Mouse (Mus musculus) kidney, adult 2 months (tissue): ENCODE measurements around the gene Smdt1. TPM values are rescaled to one million over a fixed set of nuclear protein-coding genes. Genes with fewer than 3 reads are reported as not detected.

ENCODE experiments used
- DNase-seq: peaks from one replicate; pipeline ENCODE4 v3.0.0; 2021
- H3K27ac ChIP-seq: fragments of 200-500 bp; 2 replicates; pipeline ENCODE4 v1.5.1; 2012; ENCODE audit warnings: low read depth, low read length, control low read depth, inconsistent platforms; ENCODE audit not compliant: insufficient read depth
- H3K27me3 ChIP-seq: fragments of 200-500 bp; replicated peaks from 2 replicates; pipeline ENCODE4 v1.6.1; 2012; ENCODE audit warnings: mild to moderate bottlenecking, moderate library complexity, low read length, inconsistent platforms; ENCODE audit not compliant: control insufficient read depth, insufficient read depth
- H3K36me3 ChIP-seq: fragments of 200-500 bp; 2 replicates; pipeline ENCODE4 v1.6.1; 2012; ENCODE audit warnings: mild to moderate bottlenecking, moderate library complexity, low read length, inconsistent platforms; ENCODE audit not compliant: control insufficient read depth, insufficient read depth
- H3K4me1 ChIP-seq: fragments of 200-500 bp; 2 replicates; pipeline ENCODE4 v1.6.1; 2011; ENCODE audit warnings: low read length; ENCODE audit not compliant: control insufficient read depth, insufficient read depth
- H3K4me3 ChIP-seq: fragments of 200-500 bp; 2 replicates; pipeline ENCODE4 v1.5.1; 2011; ENCODE audit warnings: mild to moderate bottlenecking, low read depth, low read length, control low read depth; ENCODE audit not compliant: insufficient read depth
- CTCF ChIP-seq: fragments of 200-500 bp; conservative IDR thresholded peaks from 2 replicates; pipeline ENCODE4 v1.5.1; 2011; ENCODE audit warnings: low read depth, mild to moderate bottlenecking, control low read depth, low read length, moderate library complexity, mixed read lengths; ENCODE audit not compliant: insufficient read depth, insufficient read length
- POLR2A ChIP-seq: fragments of 200-500 bp; IDR thresholded peaks from one replicate; pipeline ENCODE4 v1.6.1; 2011; ENCODE audit warnings: low read depth, low read length, control low read depth
- WGBS: fragments of 180-500 bp; shearing (Covaris S2); methylation state at CpG from one replicate; pipeline ENCODE4 v1.1.7; 2018; 5-methylcytosine and 5-hydroxymethylcytosine counted together
- polyA plus RNA-seq: library from polyadenylated mRNA; depleted of rRNA; stranded (reverse); fragments of >200 nt; gene quantifications from 2 replicates; pipeline ENCODE4 v1.2.3, GENCODE M21; 2012

Gene Smdt1
- polyA plus RNA-seq, 1 experiment, result 376 TPM

- no peak for DNase-seq
These were observed 30.3 kb upstream of the Smdt1 start for GRCm38 (mm10) chr15:82308416-82308815.

GRCm38 (mm10) chr15:82317839-82318238 is 20.9 kb upstream of the Smdt1 start:
- Histone ChIP-seq H3K4me3 (no peak overlapping the region), H3K36me3 (no peaks in the 10 kb centered on the region), H3K27me3 (no peaks in the 10 kb centered on the region), H3K27ac (no peak overlapping the region), H3K4me1 (no peaks in the 10 kb centered on the region)
- no peak for TF ChIP-seq CTCF
- no peak for TF ChIP-seq POLR2A
- WGBS, result 76% methylated on average over 6 of the region's 6 CpGs
- no peak for DNase-seq

More at GRCm38 (mm10) chr15:82308416-82308815, 30.3 kb upstream of the Smdt1 start:
- no peak overlapping the region for H3K4me3 ChIP-seq
- 64% methylated on average over 3 of the region's 3 CpGs for whole genome bisulfite sequencing
- no peaks in the 10 kb centered on the region for H3K27me3 ChIP-seq
- TF ChIP-seq POLR2A (no peak), CTCF (no peak)
- no peaks in the 10 kb centered on the region for H3K36me3 ChIP-seq
- no peak overlapping the region for H3K27ac ChIP-seq
- no peaks in the 10 kb centered on the region for H3K4me1 ChIP-seq

DNA sequence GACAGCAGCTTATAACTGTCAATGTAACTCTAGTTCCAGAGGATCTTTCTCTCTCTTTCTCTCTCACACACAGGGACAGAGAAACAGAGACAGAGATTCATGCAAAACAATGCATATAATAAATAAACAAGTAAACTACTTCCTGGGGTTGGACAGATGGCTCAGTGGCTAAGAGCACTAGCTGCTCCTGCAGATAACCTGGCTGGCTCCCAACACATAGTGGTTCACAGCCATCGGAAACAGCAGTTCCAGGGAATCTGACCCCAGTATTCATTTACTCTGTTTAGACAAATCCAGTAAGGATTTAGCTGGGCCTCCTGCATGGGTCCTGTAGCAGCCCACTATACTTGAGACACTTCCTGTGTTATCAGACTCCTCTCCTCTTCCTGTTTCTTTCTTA is 19.1 kb upstream of the Smdt1 start:
- H3K27ac ChIP-seq, result no peak overlapping the region
- TF ChIP-seq CTCF (no peak), POLR2A (no peak)

GRCm38 (mm10) chr15:82322195-82322594 is 16.6 kb upstream of the Smdt1 start:
- Histone ChIP-seq H3K27ac (no peak overlapping the region), H3K4me3 (no peak overlapping the region), H3K36me3 (no peaks in the 10 kb centered on the region), H3K4me1 (no peaks in the 10 kb centered on the region), H3K27me3 (no peaks in the 10 kb centered on the region)
- no peak for TF ChIP-seq POLR2A
- TF ChIP-seq CTCF, result no peak
- no peak for DNase-seq
- 71% methylated on average over 8 of the region's 8 CpGs for WGBS

More for the DNA sequence above, 19.1 kb upstream of the Smdt1 start:
- no peaks in the 10 kb centered on the region for H3K36me3 ChIP-seq
- H3K4me3 ChIP-seq, result no peak overlapping the region
- 47% methylated on average over 1 of the region's 1 CpGs for WGBS
- H3K4me1 ChIP-seq, result no peaks in the 10 kb centered on the region
- no peak for DNase-seq
- no peaks in the 10 kb centered on the region for H3K27me3 ChIP-seq

DNA sequence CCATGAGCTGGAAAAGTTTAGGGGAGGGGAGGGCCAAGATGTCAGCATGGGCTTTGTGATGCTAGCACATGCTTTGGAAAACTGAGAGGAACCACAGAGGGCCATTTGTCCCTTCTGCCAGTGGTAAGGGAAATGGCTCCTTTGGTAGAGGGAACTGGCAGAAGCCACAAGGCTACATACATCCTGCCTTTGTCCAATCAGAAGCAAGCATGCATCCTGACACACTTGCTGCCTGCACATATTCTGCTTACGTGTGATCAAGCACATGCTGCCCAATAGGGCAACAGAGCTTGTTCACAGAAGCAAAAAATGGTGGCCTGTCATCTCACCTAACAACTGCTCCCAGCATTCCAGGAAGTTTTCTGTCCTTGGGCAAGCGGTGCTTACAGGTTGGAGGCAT is 13.4 kb upstream of the Smdt1 start:
- no peak for DNase-seq
- no peak overlapping the region for H3K27ac ChIP-seq
- no peak overlapping the region for H3K4me3 ChIP-seq
- no peaks in the 10 kb centered on the region for H3K36me3 ChIP-seq
- H3K4me1 ChIP-seq, result no peaks in the 10 kb centered on the region
- no peak for TF ChIP-seq POLR2A
- no peak for TF ChIP-seq CTCF
- 75% methylated on average over 2 of the region's 2 CpGs for WGBS
- H3K27me3 ChIP-seq, result no peaks in the 10 kb centered on the region

- Histone ChIP-seq H3K27me3 (no peaks in the 10 kb centered on the region), H3K36me3 (no peaks in the 10 kb centered on the region), H3K4me1 (0 out of 2 replicates have a peak, but pooled peaks cover 6% of the 10 kb centered on the region), H3K4me3 (no peak overlapping the region), H3K27ac (no peak overlapping the region)
- TF ChIP-seq POLR2A, result no peak
- no peak for TF ChIP-seq CTCF
- DNase-seq, result no peak
- WGBS, result 99% methylated on average over 4 of the region's 4 CpGs
These were observed 3.6 kb upstream of the Smdt1 start for GRCm38 (mm10) chr15:82335194-82335593.

- Histone ChIP-seq H3K27me3 (no peaks in the 10 kb centered on the region), H3K27ac (no peak overlapping the region), H3K4me3 (no peak overlapping the region), H3K36me3 (no peaks in the 10 kb centered on the region), H3K4me1 (0 out of 2 replicates have a peak, but pooled peaks cover 6% of the 10 kb centered on the region)
- DNase-seq, result no peak
- WGBS, result 88% methylated on average over 12 of the region's 12 CpGs
- no peak for TF ChIP-seq CTCF
- TF ChIP-seq POLR2A, result no peak
These were observed 2.1 kb upstream of the Smdt1 start for GRCm38 (mm10) chr15:82336629-82337028.
